Comparison of ENCODE assay signal across 24 mouse cellular contexts in genomic region chr19:52632501-52632900, GRCm38 (mm10).
A peak's percentile ranks its signal among the peaks of the same experiment; 100 is the strongest.
DNase-seq lines count a peak whose midpoint lies in the region; ATAC-seq and TF ChIP-seq lines count a peak whose summit lies in the region.
"Had no signal": no experiment of that assay in that cellular context is flagged by ENCODE, and none has a peak within 500 bp of the region (broad histone marks: within the 10 kb centered on the region; RNA-seq: fewer than 3 reads in every experiment).

No protein-coding gene starts in this region.

- no peak overlapping the region for H3K27ac ChIP-seq in heart, adult 2 months
- H3K27ac ChIP-seq: heart, embryonic 15.5 days; hindbrain, embryonic 12.5 days; liver, embryonic 13.5 days; midbrain, embryonic 12.5 days; neural tube, embryonic 12.5 days had no signal

- no peaks in the 10 kb centered on the region for H3K27me3 ChIP-seq in heart, adult 2 months (ENCODE audit: control insufficient read depth, insufficient read depth, low read length)
- H3K27me3 ChIP-seq: heart, embryonic 15.5 days; hindbrain, embryonic 12.5 days; liver, embryonic 13.5 days; midbrain, embryonic 12.5 days; neural tube, embryonic 12.5 days had no signal

- WGBS in heart, adult 2 months: 44% methylated on average over 4 of the region's 4 CpGs

- H3K4me3 ChIP-seq in heart, adult 2 months: no peak overlapping the region
- H3K4me3 ChIP-seq: heart, embryonic 15.5 days; hindbrain, embryonic 12.5 days; liver, embryonic 13.5 days; midbrain, embryonic 12.5 days; neural tube, embryonic 12.5 days had no signal

- intact Hi-C loops in heart, adult 2 months (cut with DNase I): no loop called here
- intact Hi-C loops in left cerebral cortex, postnatal 10 days (cut with DNase I): no loop called here

- peak; percentile 64 for DNase-seq in heart, adult 11 months
- DNase-seq in heart, adult 2 months: no peak
- DNase-seq in lung, postnatal 36 days: peak; percentile 2
- DNase-seq in lung, postnatal 14 days: no peak
- peak; percentile 4 for DNase-seq in fat pad, adult 2 months (ENCODE audit: extremely low read depth, low read depth, low spot score)
- DNase-seq in left cerebral cortex, postnatal 10 days (ENCODE audit: extremely low spot score in 1 of 2, low spot score in 2 of 2): no peak
- DNase-seq in urinary bladder, postnatal 14 days (ENCODE audit: low spot score): no peak
- DNase-seq: adrenal gland, postnatal 14 days; B cell, adult 2 months; cerebellum, adult 18-20 months; cerebellum, postnatal 25 days; gastrocnemius, postnatal 36 days; kidney, adult 2 months; kidney, postnatal 25 days; liver, embryonic 13.5 days; right cerebral cortex, postnatal 4 days; thymus, postnatal 4 days had no signal

- no peak for TF ChIP-seq POLR2A in heart, adult 2 months (IDR thresholded peaks at IDR 0.05; ENCODE audit: insufficient read depth, low read depth, low read length)

- no peak for TF ChIP-seq CTCF in heart, adult 2 months (IDR thresholded peaks at IDR 0.05)

- TF ChIP-seq EP300 in heart, adult 2 months (IDR thresholded peaks at IDR 0.05; ENCODE audit: insufficient read depth, low read depth, low read length): no peak

- H3K79me2 ChIP-seq in heart, adult 2 months (replicated peaks; ENCODE audit: control insufficient read depth, insufficient read depth, low read length): no peaks in the 10 kb centered on the region

- H3K9ac ChIP-seq in heart, adult 2 months (ENCODE audit: low read depth, low read length): no peak overlapping the region
- H3K9ac ChIP-seq: heart, embryonic 15.5 days; hindbrain, embryonic 12.5 days; liver, embryonic 13.5 days; midbrain, embryonic 12.5 days; neural tube, embryonic 12.5 days had no signal

- no peaks in the 10 kb centered on the region for H3K36me3 ChIP-seq in heart, adult 2 months (ENCODE audit: control insufficient read depth, insufficient read depth, low read length)
- H3K36me3 ChIP-seq: heart, embryonic 15.5 days; hindbrain, embryonic 12.5 days; liver, embryonic 13.5 days; midbrain, embryonic 12.5 days; neural tube, embryonic 12.5 days had no signal

- H3K4me1 ChIP-seq in heart, adult 2 months (ENCODE audit: control insufficient read depth, insufficient read depth, low read length): no peaks in the 10 kb centered on the region
- H3K4me1 ChIP-seq: heart, embryonic 15.5 days; hindbrain, embryonic 12.5 days; liver, embryonic 13.5 days; midbrain, embryonic 12.5 days; neural tube, embryonic 12.5 days had no signal

- ATAC-seq in activated CD4-positive, CD25-positive, alpha-beta regulatory T cell, adult 4 months: no peak
- ATAC-seq: forebrain, embryonic 14.5 days; inflammation-experienced regulatory T-cells, adult 6 months had no signal

Comparison
In these comparisons a context has a peak if more than half of its experiments do, and no peak if none do; other contexts are left out.
1. DNase-seq: peak in heart, adult 11 months (single experiment), lung, postnatal 36 days (single experiment) and fat pad, adult 2 months (single experiment); none in heart, adult 2 months (0 of 2), lung, postnatal 14 days (single experiment), left cerebral cortex, postnatal 10 days (0 of 2) and urinary bladder, postnatal 14 days (single experiment).